Mouse (Mus musculus): ENCODE results near the gene Ddx41.
"Not testable (repeated sequence)": the region's sequence is repeated elsewhere in the genome, so short reads cannot be mapped to it uniquely, and the experiment has no call there.

- TF ChIP-seq POLR2A (IDR thresholded peaks at IDR 0.05; ENCODE audit: borderline replicate concordance, control insufficient read depth, low read depth, low read length); CTCF (IDR thresholded peaks at IDR 0.05; ENCODE audit: control insufficient read depth, insufficient read depth, low read length): not testable (repeated sequence)
These were observed 40.4 kb upstream of the Ddx41 start for GRCm38 (mm10) chr13:55576872-55577271.

Data from bone marrow, adult 2 months (tissue).